Mouse (Mus musculus) forebrain, embryonic 12.5 days (tissue): ENCODE measurements at regions not wholly inside any gene's neighbourhood (a gene's known extent, or its start where the extent isn't known, plus 50 kb on each side); places are given as distances from the start of the nearest gene placed in this dataset.

Source experiments
- ATAC-seq: fragments of 200-750 bp; cut with Nextera tagmentation; 2 replicates; pipeline ENCODE4 v1.8.0; 2017; ENCODE audit warnings: moderate TSS enrichment; ENCODE audit not compliant: low FRiP score
- H3K27ac ChIP-seq: fragments of 300-500 bp; sonication (generic); 2 replicates; pipeline ENCODE4 v1.5.1; 2016; ENCODE audit warnings: mild to moderate bottlenecking
- H3K27me3 ChIP-seq: fragments of 300-500 bp; sonication (generic); 2 replicates; pipeline ENCODE4 v1.6.1; 2016; ENCODE audit warnings: mild to moderate bottlenecking
- H3K36me3 ChIP-seq: fragments of 300-500 bp; sonication (generic); replicated peaks from 2 replicates; pipeline ENCODE4 v1.6.1; 2016; ENCODE audit warnings: mild to moderate bottlenecking
- H3K4me1 ChIP-seq: fragments of 300-500 bp; sonication (generic); 2 replicates; pipeline ENCODE4 v1.6.1; 2016
- H3K4me2 ChIP-seq: fragments of 300-500 bp; sonication (generic); 2 replicates; pipeline ENCODE4 v1.6.1; 2016; ENCODE audit warnings: mild to moderate bottlenecking, moderate library complexity
- H3K4me3 ChIP-seq: fragments of 300-500 bp; sonication (generic); replicated peaks from 2 replicates; pipeline ENCODE4 v1.5.1; 2016; ENCODE audit warnings: mild to moderate bottlenecking
- H3K9ac ChIP-seq: fragments of 300-500 bp; sonication (generic); 2 replicates; pipeline ENCODE4 v1.6.1; 2016; ENCODE audit warnings: mild to moderate bottlenecking
- H3K9me3 ChIP-seq: fragments of 300-500 bp; sonication (generic); 2 replicates; pipeline ENCODE4 v1.6.1; 2016
- WGBS: fragments of 180-500 bp; shearing (Covaris S2); methylation state at CpG from one replicate; pipeline ENCODE4 v1.1.7; 2016; 5-methylcytosine and 5-hydroxymethylcytosine counted together

GRCm38 (mm10) chr1:24832246-24832645 is 153.8 kb downstream of the Lmbrd1 start:
- no peak overlapping the region for H3K4me2 ChIP-seq
- H3K36me3 ChIP-seq = no peaks in the 10 kb centered on the region
- no peaks in the 10 kb centered on the region for H3K9me3 ChIP-seq
- H3K27me3 ChIP-seq = no peaks in the 10 kb centered on the region
- WGBS = 88% methylated on average over 3 of the region's 3 CpGs
- H3K4me1 ChIP-seq = no peaks in the 10 kb centered on the region
- no peak overlapping the region for H3K27ac ChIP-seq
- no peak for ATAC-seq
- no peak overlapping the region for H3K4me3 ChIP-seq
- no peak overlapping the region for H3K9ac ChIP-seq

- H3K4me1 ChIP-seq = no peaks in the 10 kb centered on the region
- H3K27me3 ChIP-seq = no peaks in the 10 kb centered on the region
- no peak overlapping the region for H3K9ac ChIP-seq
- H3K4me2 ChIP-seq = no peak overlapping the region
- ATAC-seq = no peak
- H3K4me3 ChIP-seq = no peak overlapping the region
- no peak overlapping the region for H3K27ac ChIP-seq
- WGBS = 91% methylated on average over 7 of the region's 7 CpGs
- H3K36me3 ChIP-seq = no peaks in the 10 kb centered on the region
- H3K9me3 ChIP-seq = no peaks in the 10 kb centered on the region
These were observed 188.4 kb downstream of the Lmbrd1 start for GRCm38 (mm10) chr1:24866877-24867276.

- ATAC-seq = 0 out of 2 replicates have a peak, but pooled peaks have one; percentile 36
- Histone ChIP-seq H3K27me3 (no peaks in the 10 kb centered on the region), H3K4me1 (no peaks in the 10 kb centered on the region), H3K4me2 (no peak overlapping the region), H3K27ac (no peak overlapping the region), H3K36me3 (no peaks in the 10 kb centered on the region), H3K9me3 (no peaks in the 10 kb centered on the region), H3K4me3 (no peak overlapping the region), H3K9ac (no peak overlapping the region)
- WGBS = 69% methylated on average over 12 of the region's 12 CpGs
These were observed 191.3 kb downstream of the Lmbrd1 start for GRCm38 (mm10) chr1:24869772-24870171.

GRCm38 (mm10) chr1:24870685-24871417 is 192.4 kb downstream of the Lmbrd1 start:
- 67% methylated on average over 7 of the region's 7 CpGs for WGBS
- H3K9me3 ChIP-seq = no peaks in the 10 kb centered on the region
- no peak overlapping the region for H3K4me2 ChIP-seq
- no peak overlapping the region for H3K27ac ChIP-seq
- no peak for ATAC-seq
- H3K4me3 ChIP-seq = no peak overlapping the region
- H3K36me3 ChIP-seq = no peaks in the 10 kb centered on the region
- no peak overlapping the region for H3K9ac ChIP-seq
- no peaks in the 10 kb centered on the region for H3K27me3 ChIP-seq
- no peaks in the 10 kb centered on the region for H3K4me1 ChIP-seq

- Histone ChIP-seq H3K9me3 (no peaks in the 10 kb centered on the region), H3K4me3 (no peak overlapping the region), H3K9ac (no peak overlapping the region), H3K4me2 (no peak overlapping the region), H3K36me3 (no peaks in the 10 kb centered on the region), H3K4me1 (no peaks in the 10 kb centered on the region), H3K27ac (no peak overlapping the region), H3K27me3 (no peaks in the 10 kb centered on the region)
- ATAC-seq = no peak
These were observed 198.6 kb downstream of the Lmbrd1 start for GRCm38 (mm10) chr1:24877014-24877413.

GRCm38 (mm10) chr1:24883638-24884037 is 205.2 kb downstream of the Lmbrd1 start:
- no peak overlapping the region for H3K27ac ChIP-seq
- H3K9me3 ChIP-seq = no peaks in the 10 kb centered on the region
- no peaks in the 10 kb centered on the region for H3K27me3 ChIP-seq
- no peaks in the 10 kb centered on the region for H3K36me3 ChIP-seq
- no peak overlapping the region for H3K9ac ChIP-seq
- no peaks in the 10 kb centered on the region for H3K4me1 ChIP-seq
- ATAC-seq = no peak
- no peak overlapping the region for H3K4me3 ChIP-seq
- no peak overlapping the region for H3K4me2 ChIP-seq

GRCm38 (mm10) chr1:24901278-24901677 is 222.8 kb downstream of the Lmbrd1 start:
- WGBS = 37% methylated on average over 2 of the region's 2 CpGs

GRCm38 (mm10) chr1:24938303-24939263 is 260.2 kb downstream of the Lmbrd1 start:
- no peaks in the 10 kb centered on the region for H3K9me3 ChIP-seq
- ATAC-seq = peak; percentile 72; the same call in 1 of the 2 replicates
- 20% methylated on average over 3 of the region's 3 CpGs for WGBS
- no peak overlapping the region for H3K4me2 ChIP-seq
- H3K4me3 ChIP-seq = no peak overlapping the region
- H3K36me3 ChIP-seq = no peaks in the 10 kb centered on the region
- H3K4me1 ChIP-seq = peaks cover 10% of the 10 kb centered on the region; the same call in 1 of the 2 replicates
- H3K9ac ChIP-seq = no peak overlapping the region
- H3K27me3 ChIP-seq = no peaks in the 10 kb centered on the region
- peak overlapping the region; percentile 53; the same call in 1 of the 2 replicates for H3K27ac ChIP-seq

More at GRCm38 (mm10) chr1:24901278-24901677, 222.8 kb downstream of the Lmbrd1 start:
- Histone ChIP-seq H3K4me1 (no peaks in the 10 kb centered on the region), H3K4me2 (no peak overlapping the region), H3K27me3 (no peaks in the 10 kb centered on the region), H3K27ac (no peak overlapping the region), H3K4me3 (no peak overlapping the region), H3K9me3 (no peaks in the 10 kb centered on the region), H3K9ac (no peak overlapping the region), H3K36me3 (no peaks in the 10 kb centered on the region)
- peak; percentile 75 for ATAC-seq

- no peak overlapping the region for H3K4me2 ChIP-seq
- H3K4me3 ChIP-seq = no peak overlapping the region
- peak; percentile 17; the same call in 1 of the 2 replicates for ATAC-seq
- H3K9ac ChIP-seq = no peak overlapping the region
- H3K36me3 ChIP-seq = no peaks in the 10 kb centered on the region
- WGBS = 86% methylated on average over 8 of the region's 8 CpGs
- no peaks in the 10 kb centered on the region for H3K9me3 ChIP-seq
- no peaks in the 10 kb centered on the region for H3K27me3 ChIP-seq
- peaks cover 10% of the 10 kb centered on the region; the same call in 1 of the 2 replicates for H3K4me1 ChIP-seq
- no peak overlapping the region for H3K27ac ChIP-seq
These were observed 264.4 kb downstream of the Lmbrd1 start for GRCm38 (mm10) chr1:24942757-24943296.

- Histone ChIP-seq H3K27ac (no peak overlapping the region), H3K9ac (no peak overlapping the region), H3K4me2 (no peak overlapping the region), H3K9me3 (no peaks in the 10 kb centered on the region), H3K4me1 (peaks cover 6% of the 10 kb centered on the region; the same call in 1 of the 2 replicates), H3K27me3 (no peaks in the 10 kb centered on the region), H3K36me3 (no peaks in the 10 kb centered on the region), H3K4me3 (no peak overlapping the region)
- no peak for ATAC-seq
- 10% methylated on average over 2 of the region's 2 CpGs for WGBS
These were observed 265.0 kb downstream of the Lmbrd1 start for GRCm38 (mm10) chr1:24943451-24943850.

GRCm38 (mm10) chr1:24972681-24973080 is 294.3 kb downstream of the Lmbrd1 start:
- 85% methylated on average over 2 of the region's 2 CpGs for WGBS
- Histone ChIP-seq H3K27me3 (no peaks in the 10 kb centered on the region), H3K9ac (no peak overlapping the region), H3K4me2 (no peak overlapping the region), H3K9me3 (no peaks in the 10 kb centered on the region), H3K4me3 (no peak overlapping the region), H3K4me1 (no peaks in the 10 kb centered on the region), H3K27ac (no peak overlapping the region), H3K36me3 (no peaks in the 10 kb centered on the region)
- ATAC-seq = no peak

- Histone ChIP-seq H3K27ac (no peak overlapping the region), H3K4me2 (no peak overlapping the region), H3K36me3 (no peaks in the 10 kb centered on the region), H3K4me1 (no peaks in the 10 kb centered on the region), H3K4me3 (no peak overlapping the region), H3K9ac (no peak overlapping the region), H3K9me3 (no peaks in the 10 kb centered on the region), H3K27me3 (no peaks in the 10 kb centered on the region)
- ATAC-seq = no peak
- 73% methylated on average over 8 of the region's 8 CpGs for WGBS
These were observed 330.2 kb downstream of the Lmbrd1 start for GRCm38 (mm10) chr1:25008456-25009169.
